Comparison of ENCODE assay signal across 25 mouse cellular contexts in the genomic region with DNA sequence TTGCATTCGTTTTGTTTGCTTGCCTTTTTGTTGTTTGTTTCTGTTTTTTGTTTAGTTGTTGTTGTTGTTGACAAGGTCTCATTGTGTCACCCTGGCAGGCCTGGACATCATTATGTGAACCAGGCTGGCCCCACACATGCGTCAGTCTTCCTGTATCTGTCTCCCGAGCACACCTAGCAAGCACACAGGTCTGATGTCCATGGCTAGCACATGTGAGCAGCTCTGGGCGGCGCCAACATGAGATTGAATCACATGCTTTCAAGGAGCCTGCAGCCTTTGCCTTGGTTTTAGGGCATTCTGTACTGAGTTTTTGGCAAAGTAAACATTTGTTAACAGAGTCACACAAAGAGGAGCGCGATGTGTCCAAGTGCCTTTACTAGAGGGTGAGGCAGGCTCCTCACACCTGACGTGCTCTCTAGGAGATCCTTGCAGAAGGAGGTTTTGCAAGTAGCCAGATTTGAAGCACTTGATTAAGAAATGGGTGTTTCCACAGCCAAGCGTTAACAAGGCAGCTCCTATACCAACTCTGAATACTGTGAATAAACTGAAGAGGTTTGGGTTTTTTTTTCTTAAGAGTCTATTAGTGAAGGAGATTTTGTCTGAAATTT.
A peak's percentile ranks its signal among the peaks of the same experiment; 100 is the strongest.
DNase-seq lines count a peak whose midpoint lies in the region; ATAC-seq and TF ChIP-seq lines count a peak whose summit lies in the region.
"Had no signal": no experiment of that assay in that cellular context is flagged by ENCODE, and none has a peak within 500 bp of the region (broad histone marks: within the 10 kb centered on the region; RNA-seq: fewer than 3 reads in every experiment).

No protein-coding gene starts in this region.

- no peaks in the 10 kb centered on the region for H3K4me1 ChIP-seq in lung, adult 2 months (ENCODE audit: control insufficient read depth, insufficient read depth, low read length)
- no peaks in the 10 kb centered on the region; the same call in 1 of the 2 replicates for H3K4me1 ChIP-seq in lung, postnatal 0 days (ENCODE audit: insufficient read depth, low read depth, low read length)
- H3K4me1 ChIP-seq: embryonic facial prominence, embryonic 10.5 days; embryonic facial prominence, embryonic 12.5 days had no signal

- intact Hi-C loops in heart, postnatal 36 days (cut with DNase I), result no loop called here

- TF ChIP-seq EP300 in lung, postnatal 0 days (IDR thresholded peaks at IDR 0.05), result peak; percentile 33; the same call in 1 of the 2 replicates

- no peak overlapping the region for H3K4me3 ChIP-seq in lung, adult 2 months (replicated peaks; ENCODE audit: extremely low read depth, low read depth, low read length)
- no peak overlapping the region for H3K4me3 ChIP-seq in lung, postnatal 0 days (ENCODE audit: low read depth, low read length)
- H3K4me3 ChIP-seq: embryonic facial prominence, embryonic 10.5 days; embryonic facial prominence, embryonic 12.5 days; forebrain, embryonic 13.5 days had no signal

- DNase-seq in heart, adult 11 months, result peak; percentile 79
- no peak for DNase-seq in heart, postnatal 36 days
- peak; percentile 8 to 49 for DNase-seq in lung, adult 18-20 months
- DNase-seq in lung, adult 2 months, result no peak
- DNase-seq in lung, postnatal 0 days (ENCODE audit: low spot score), result peak; percentile 74
- DNase-seq in lung, postnatal 14 days, result no peak
- DNase-seq in lung, postnatal 4 days, result peak; percentile 10 to 36
- DNase-seq in kidney, postnatal 25 days, result no peak
- DNase-seq: adrenal gland, adult 8-10 months; adrenal gland, postnatal 14 days; adrenal gland, postnatal 36 days; B cell, adult 2 months; cerebellum, adult 11-12 months; cerebellum, adult 2 months; cerebellum, adult 9-10 months; cerebellum, postnatal 10 days; cerebellum, postnatal 25 days had no signal

- ATAC-seq in lung, postnatal 0 days, result peak; percentile 87
- ATAC-seq: activated CD4-positive, CD25-positive, alpha-beta regulatory T cell, adult 4 months; CD4-positive, CD25-positive, alpha-beta regulatory T cell, adult 4 months; forebrain, embryonic 13.5 days; Patski had no signal

- 76% methylated on average over 9 of the region's 9 CpGs for WGBS in lung, adult 2 months
- WGBS in lung, postnatal 0 days, result 78% methylated on average over 9 of the region's 9 CpGs

- no peak for TF ChIP-seq POLR2A in lung, adult 2 months (IDR thresholded peaks at IDR 0.05; ENCODE audit: borderline replicate concordance, extremely low read depth, low read depth, low read length)

- H3K9me3 ChIP-seq in lung, postnatal 0 days (ENCODE audit: low read length), result no peaks in the 10 kb centered on the region
- H3K9me3 ChIP-seq: embryonic facial prominence, embryonic 10.5 days; embryonic facial prominence, embryonic 12.5 days; forebrain, embryonic 13.5 days had no signal

- no peak overlapping the region for H3K9ac ChIP-seq in lung, postnatal 0 days (replicated peaks; ENCODE audit: low read depth)
- H3K9ac ChIP-seq: embryonic facial prominence, embryonic 12.5 days; forebrain, embryonic 13.5 days had no signal

- no peak for TF ChIP-seq CTCF in lung, adult 2 months (IDR thresholded peaks at IDR 0.05; ENCODE audit: insufficient read depth, low read length)
- no peak for TF ChIP-seq CTCF in lung, postnatal 0 days (IDR thresholded peaks at IDR 0.05)

- H3K4me2 ChIP-seq in lung, postnatal 0 days (replicated peaks; ENCODE audit: low read depth, low read length), result no peak overlapping the region
- H3K4me2 ChIP-seq: embryonic facial prominence, embryonic 12.5 days; forebrain, embryonic 13.5 days had no signal

- no peaks in the 10 kb centered on the region for H3K27me3 ChIP-seq in lung, postnatal 0 days (replicated peaks; ENCODE audit: insufficient read depth, low read length)
- H3K27me3 ChIP-seq: CH12.LX; embryonic facial prominence, embryonic 12.5 days; forebrain, embryonic 13.5 days; Patski had no signal

- H3K36me3 ChIP-seq in lung, postnatal 0 days (ENCODE audit: insufficient read depth, low read length), result no peaks in the 10 kb centered on the region
- H3K36me3 ChIP-seq: embryonic facial prominence, embryonic 10.5 days; embryonic facial prominence, embryonic 12.5 days; G1E had no signal

- H3K27ac ChIP-seq in lung, postnatal 0 days (ENCODE audit: low read length), result no peak overlapping the region
- H3K27ac ChIP-seq: embryonic facial prominence, embryonic 10.5 days; embryonic facial prominence, embryonic 12.5 days; forebrain, embryonic 13.5 days had no signal

Comparison
In these comparisons a context has a peak if more than half of its experiments do, and no peak if none do; other contexts are left out.
1. DNase-seq: peak in heart, adult 11 months (single experiment), lung, adult 18-20 months (2 of 2), lung, postnatal 0 days (single experiment) and lung, postnatal 4 days (2 of 2); none in heart, postnatal 36 days (0 of 2), lung, adult 2 months (single experiment), lung, postnatal 14 days (single experiment) and kidney, postnatal 25 days (0 of 2).